Mouse (Mus musculus): Measurements from ENCODE around the gene Adora3. TPM values are rescaled to one million over a fixed set of nuclear protein-coding genes. Genes with fewer than 3 reads are reported as not detected.
A peak's percentile ranks its signal among the peaks of the same experiment; 100 is the strongest.

Gene Adora3
- total RNA-seq, 2 experiments from 2014 or later, result 0.28 to 0.36 TPM

- no peak for DNase-seq
- intact Hi-C loops (cut with DNase I), result no loop called here
These were observed 57.0 kb downstream of the Adora3 start for GRCm38 (mm10) chr3:105927561-105928194.

- intact Hi-C loops (cut with DNase I), result no loop called here
- no peak for DNase-seq
These were observed 57.5 kb downstream of the Adora3 start for GRCm38 (mm10) chr3:105928195-105928569.

- intact Hi-C loops (cut with DNase I), result no loop called here
- no peak for DNase-seq
These were observed 58.1 kb downstream of the Adora3 start for GRCm38 (mm10) chr3:105928781-105929180.

GRCm38 (mm10) chr3:105929821-105930220 lies 59.2 kb downstream of the Adora3 start:
- no peak for DNase-seq
- intact Hi-C loops (cut with DNase I), result no loop called here

- no peak for DNase-seq
- intact Hi-C loops (cut with DNase I), result no loop called here
These were observed 60.4 kb downstream of the Adora3 start for GRCm38 (mm10) chr3:105931095-105931494.

- no peak for DNase-seq
- intact Hi-C loops (cut with DNase I), result no loop called here
These were observed 61.8 kb downstream of the Adora3 start, which contains the start of gene I830077J02Rik for GRCm38 (mm10) chr3:105932240-105933071. Gene I830077J02Rik (minus strand): TSS chr3:105932664.

GRCm38 (mm10) chr3:105933926-105934325 lies 63.3 kb downstream of the Adora3 start:
- no peak for DNase-seq
- intact Hi-C loops (cut with DNase I), result no loop called here

GRCm38 (mm10) chr3:105935033-105935432 lies 64.4 kb downstream of the Adora3 start:
- intact Hi-C loops (cut with DNase I), result no loop called here
- peak; percentile 29 for DNase-seq

GRCm38 (mm10) chr3:105936111-105936510 lies 65.5 kb downstream of the Adora3 start:
- intact Hi-C loops (cut with DNase I), result no loop called here
- DNase-seq, result no peak

- DNase-seq, result no peak
- intact Hi-C loops (cut with DNase I), result no loop called here
These were observed 80.7 kb downstream of the Adora3 start for GRCm38 (mm10) chr3:105951348-105951747.

- intact Hi-C loops (cut with DNase I), result no loop called here
- DNase-seq, result no peak
These were observed 86.6 kb downstream of the Adora3 start for GRCm38 (mm10) chr3:105957235-105957634.

GRCm38 (mm10) chr3:105958204-105958603 lies 87.5 kb downstream of the Adora3 start:
- intact Hi-C loops (cut with DNase I), result no loop called here
- no peak for DNase-seq

Other genes with a start within 250 kb of the Adora3 start
- 10 to 100 TPM; 15.3 to 16.3 TPM for gene Ddx20, start 183.3 kb upstream of the Adora3 start, total RNA-seq (2021)
- gene Inka2, start 166.3 kb upstream of the Adora3 start, total RNA-seq (2021), result 10 to 100 TPM; 14.7 to 15.5 TPM
- 10 to 100 TPM; 73.0 to 84.9 TPM for gene Rap1a, start 69.5 kb upstream of the Adora3 start, total RNA-seq (2021)
- gene Tmigd3, start within 50 bp of the Adora3 start, total RNA-seq (2021), result not detected
- gene I830077J02Rik, start 61.8 kb downstream of the Adora3 start, total RNA-seq (2021), result under 1 TPM; 0.56 to 0.64 TPM
- gene Wdr77, start 88.5 kb downstream of the Adora3 start, total RNA-seq (2021), result 10 to 100 TPM; 61.2 to 70.2 TPM
- 100 to 1,000 TPM; 255 TPM for gene Atp5f1, start 89.2 kb downstream of the Adora3 start, total RNA-seq (2021)
- gene Ovgp1, start 102.9 kb downstream of the Adora3 start, total RNA-seq (2021), result 1 to 10 TPM; 3.2 to 3.8 TPM
- under 1 TPM; 0.54 to 0.58 TPM for gene Pifo, start 143.8 kb downstream of the Adora3 start, total RNA-seq (2021)
- not detected for gene Chil5, start 162.0 kb downstream of the Adora3 start, total RNA-seq (2021)
- under 1 TPM; 0.28 to 0.38 TPM for gene Chia1, start 242.4 kb downstream of the Adora3 start, total RNA-seq (2021)

All from left cerebral cortex, postnatal 4 days (tissue).